Mouse (Mus musculus): Measurements from ENCODE around the gene Chn2.

Chn2 gene

GRCm38 (mm10) chr6:54248354-54249252 lies 209.2 kb downstream of the Chn2 start:
- DNase-seq (ENCODE audit: low read depth) = no peak

- no peak for DNase-seq (ENCODE audit: low read depth)
Observed at GRCm38 (mm10) chr6:54251401-54252191, 212.2 kb downstream of the Chn2 start.

GRCm38 (mm10) chr6:54253206-54253605 lies 213.9 kb downstream of the Chn2 start:
- DNase-seq (ENCODE audit: low read depth) = peak; percentile 28

- no peak for DNase-seq (ENCODE audit: low read depth)
Observed at GRCm38 (mm10) chr6:54253881-54254280, 214.5 kb downstream of the Chn2 start.

- DNase-seq (ENCODE audit: low read depth) = no peak
Observed at GRCm38 (mm10) chr6:54254759-54255158, 215.4 kb downstream of the Chn2 start.

- no peak for DNase-seq (ENCODE audit: low read depth)
Observed at GRCm38 (mm10) chr6:54255321-54255720, 216.0 kb downstream of the Chn2 start.

- no peak for DNase-seq (ENCODE audit: low read depth)
Observed at GRCm38 (mm10) chr6:54256397-54256796, 217.0 kb downstream of the Chn2 start.

GRCm38 (mm10) chr6:54257552-54257951 lies 218.2 kb downstream of the Chn2 start:
- no peak for DNase-seq (ENCODE audit: low read depth)

GRCm38 (mm10) chr6:54258462-54258861 lies 219.1 kb downstream of the Chn2 start:
- DNase-seq (ENCODE audit: low read depth) = no peak

- DNase-seq (ENCODE audit: low read depth) = no peak
Observed at GRCm38 (mm10) chr6:54262732-54263131, 223.4 kb downstream of the Chn2 start.

- DNase-seq (ENCODE audit: low read depth) = no peak
Observed at GRCm38 (mm10) chr6:54263890-54264289, 224.5 kb downstream of the Chn2 start.

GRCm38 (mm10) chr6:54264537-54264936 lies 225.2 kb downstream of the Chn2 start:
- DNase-seq (ENCODE audit: low read depth) = no peak

- DNase-seq (ENCODE audit: low read depth) = no peak
Observed at GRCm38 (mm10) chr6:54265384-54265783, 226.0 kb downstream of the Chn2 start.

- no peak for DNase-seq (ENCODE audit: low read depth)
Observed at GRCm38 (mm10) chr6:54272556-54273378, 233.4 kb downstream of the Chn2 start.

- no peak for DNase-seq (ENCODE audit: low read depth)
Observed at GRCm38 (mm10) chr6:54273379-54273730, 234.0 kb downstream of the Chn2 start.

- DNase-seq (ENCODE audit: low read depth) = no peak
Observed at GRCm38 (mm10) chr6:54277234-54277633, 237.9 kb downstream of the Chn2 start.

- DNase-seq (ENCODE audit: low read depth) = no peak
Observed at GRCm38 (mm10) chr6:54277828-54278227, 238.5 kb downstream of the Chn2 start.

GRCm38 (mm10) chr6:54278613-54279012 lies 239.3 kb downstream of the Chn2 start:
- no peak for DNase-seq (ENCODE audit: low read depth)

GRCm38 (mm10) chr6:54279391-54279790 lies 240.0 kb downstream of the Chn2 start:
- DNase-seq (ENCODE audit: low read depth) = no peak

- DNase-seq (ENCODE audit: low read depth) = no peak
Observed at GRCm38 (mm10) chr6:54280248-54280647, 240.9 kb downstream of the Chn2 start.

- DNase-seq (ENCODE audit: low read depth) = no peak
Observed at GRCm38 (mm10) chr6:54283299-54283698, 243.9 kb downstream of the Chn2 start.

GRCm38 (mm10) chr6:54284167-54284711 lies 244.9 kb downstream of the Chn2 start:
- DNase-seq (ENCODE audit: low read depth) = no peak

Data from induced T-regulatory cell, adult 2 months (primary cell).